In genomic region chr1:54005860-54006386, GRCm38 (mm10) we compare ENCODE assay signal across 18 mouse cellular contexts.
A peak's percentile ranks its signal among the peaks of the same experiment; 100 is the strongest.
DNase-seq lines count a peak whose midpoint lies in the region; ATAC-seq and TF ChIP-seq lines count a peak whose summit lies in the region.
"Had no signal": no experiment of that assay in that cellular context is flagged by ENCODE, and none has a peak within 500 bp of the region (broad histone marks: within the 10 kb centered on the region; RNA-seq: fewer than 3 reads in every experiment).

No protein-coding gene starts in this region.

- intact Hi-C loops in heart, postnatal 10 days (cut with DNase I) = no loop called here

- H3K9me3 ChIP-seq in forebrain, postnatal 0 days (ENCODE audit: low read length) = no peaks in the 10 kb centered on the region
- H3K9me3 ChIP-seq in forebrain, embryonic 12.5 days = no peaks in the 10 kb centered on the region
- no peaks in the 10 kb centered on the region for H3K9me3 ChIP-seq in heart, embryonic 14.5 days (ENCODE audit: control insufficient read depth, low read length)
- H3K9me3 ChIP-seq in lung, postnatal 0 days (ENCODE audit: low read length) = no peaks in the 10 kb centered on the region
- H3K9me3 ChIP-seq: limb, embryonic 12.5 days; liver, embryonic 15.5 days; midbrain, embryonic 13.5 days; neural tube, embryonic 13.5 days had no signal

- no peak overlapping the region for H3K4me3 ChIP-seq in forebrain, postnatal 0 days (ENCODE audit: low read depth, low read length)
- H3K4me3 ChIP-seq in forebrain, embryonic 12.5 days (replicated peaks) = no peak overlapping the region
- H3K4me3 ChIP-seq in heart, embryonic 14.5 days (ENCODE audit: control insufficient read depth in 1 of 2, insufficient read depth in 1 of 2, low read depth in 1 of 2, low read length in 2 of 2) = no peak overlapping the region
- no peak overlapping the region for H3K4me3 ChIP-seq in lung, postnatal 0 days (ENCODE audit: low read depth, low read length)
- H3K4me3 ChIP-seq: limb, embryonic 12.5 days; liver, embryonic 15.5 days; midbrain, embryonic 13.5 days; neural tube, embryonic 13.5 days had no signal

- TF ChIP-seq EP300 in lung, postnatal 0 days (IDR thresholded peaks at IDR 0.05) = peak; percentile 74

- DNase-seq in forebrain, postnatal 0 days = no peak
- DNase-seq in heart, postnatal 10 days = no peak
- peak; percentile 7 for DNase-seq in kidney, postnatal 14 days
- no peak for DNase-seq in kidney, postnatal 25 days
- DNase-seq in lung, postnatal 0 days (ENCODE audit: low spot score) = peak; percentile 34
- DNase-seq in lung, adult 18-20 months = no peak
- DNase-seq: adrenal gland, adult 8-10 months; cerebellum, postnatal 10 days; gastrocnemius, postnatal 10 days had no signal

- H3K27me3 ChIP-seq in forebrain, postnatal 0 days (ENCODE audit: insufficient read depth, low read length) = no peaks in the 10 kb centered on the region
- no peaks in the 10 kb centered on the region for H3K27me3 ChIP-seq in forebrain, embryonic 12.5 days
- no peaks in the 10 kb centered on the region for H3K27me3 ChIP-seq in heart, embryonic 14.5 days (ENCODE audit: control insufficient read depth, insufficient read depth, low read length)
- H3K27me3 ChIP-seq in lung, postnatal 0 days (replicated peaks; ENCODE audit: insufficient read depth, low read length) = no peaks in the 10 kb centered on the region
- H3K27me3 ChIP-seq: limb, embryonic 12.5 days; liver, embryonic 15.5 days; midbrain, embryonic 13.5 days; neural tube, embryonic 13.5 days had no signal

- WGBS in forebrain, postnatal 0 days = 76% methylated on average over 5 of the region's 5 CpGs
- WGBS in forebrain, embryonic 12.5 days = 80% methylated on average over 5 of the region's 5 CpGs
- WGBS in heart, embryonic 14.5 days = 15% methylated on average over 5 of the region's 5 CpGs
- WGBS in lung, postnatal 0 days = 30% methylated on average over 5 of the region's 5 CpGs

- no peaks in the 10 kb centered on the region for H3K4me1 ChIP-seq in forebrain, postnatal 0 days (ENCODE audit: insufficient read depth)
- H3K4me1 ChIP-seq in forebrain, embryonic 12.5 days = no peaks in the 10 kb centered on the region
- peaks cover 16 to 54% of the 10 kb centered on the region in 2 experiments for H3K4me1 ChIP-seq in heart, embryonic 14.5 days (ENCODE audit: control insufficient read depth in 2 of 2, insufficient read depth in 2 of 2, low read length in 2 of 2)
- H3K4me1 ChIP-seq in lung, postnatal 0 days (ENCODE audit: insufficient read depth, low read depth, low read length) = no peaks in the 10 kb centered on the region
- H3K4me1 ChIP-seq: liver, embryonic 15.5 days; midbrain, embryonic 13.5 days; neural tube, embryonic 13.5 days had no signal

- no peak for TF ChIP-seq CTCF in forebrain, postnatal 0 days (IDR thresholded peaks at IDR 0.05; ENCODE audit: low read depth)
- no peak for TF ChIP-seq CTCF in lung, postnatal 0 days (IDR thresholded peaks at IDR 0.05)

- H3K4me2 ChIP-seq in forebrain, postnatal 0 days (ENCODE audit: low read depth) = no peak overlapping the region
- no peak overlapping the region for H3K4me2 ChIP-seq in forebrain, embryonic 12.5 days
- H3K4me2 ChIP-seq in heart, embryonic 14.5 days (ENCODE audit: low read length) = no peak overlapping the region
- H3K4me2 ChIP-seq in lung, postnatal 0 days (replicated peaks; ENCODE audit: low read depth, low read length) = no peak overlapping the region
- H3K4me2 ChIP-seq: limb, embryonic 12.5 days; liver, embryonic 15.5 days; midbrain, embryonic 13.5 days; neural tube, embryonic 13.5 days had no signal

- ATAC-seq in forebrain, postnatal 0 days = no peak
- ATAC-seq in forebrain, embryonic 12.5 days (ENCODE audit: low FRiP score) = no peak
- ATAC-seq in heart, embryonic 14.5 days (ENCODE audit: insufficient number of reproducible peaks, insufficient read depth, low FRiP score, low read depth) = no peak
- ATAC-seq in lung, postnatal 0 days = peak; percentile 21; the same call in 1 of the 2 replicates
- ATAC-seq: hindbrain, postnatal 0 days; intestine, postnatal 0 days; midbrain, embryonic 13.5 days; Patski had no signal

- no peak overlapping the region for H3K9ac ChIP-seq in forebrain, postnatal 0 days
- no peak overlapping the region for H3K9ac ChIP-seq in forebrain, embryonic 12.5 days
- H3K9ac ChIP-seq in heart, embryonic 14.5 days (ENCODE audit: low read length) = no peak overlapping the region
- H3K9ac ChIP-seq in lung, postnatal 0 days (replicated peaks; ENCODE audit: low read depth) = no peak overlapping the region
- H3K9ac ChIP-seq: limb, embryonic 12.5 days; liver, embryonic 15.5 days; midbrain, embryonic 13.5 days; neural tube, embryonic 13.5 days had no signal

- H3K36me3 ChIP-seq in forebrain, postnatal 0 days (ENCODE audit: insufficient read depth) = no peaks in the 10 kb centered on the region
- no peaks in the 10 kb centered on the region for H3K36me3 ChIP-seq in forebrain, embryonic 12.5 days (replicated peaks)
- no peaks in the 10 kb centered on the region for H3K36me3 ChIP-seq in heart, embryonic 14.5 days (ENCODE audit: control insufficient read depth, insufficient read depth, low read length)
- H3K36me3 ChIP-seq in lung, postnatal 0 days (ENCODE audit: insufficient read depth, low read length) = no peaks in the 10 kb centered on the region
- H3K36me3 ChIP-seq: limb, embryonic 12.5 days; liver, embryonic 15.5 days; midbrain, embryonic 13.5 days; neural tube, embryonic 13.5 days had no signal

- 0 out of 2 replicates have a peak overlapping the region, but pooled peaks have one; percentile 4 for H3K27ac ChIP-seq in forebrain, postnatal 0 days (ENCODE audit: low read depth, low read length)
- no peak overlapping the region for H3K27ac ChIP-seq in forebrain, embryonic 12.5 days
- peak overlapping the region; percentile 55 to 60 for H3K27ac ChIP-seq in heart, embryonic 14.5 days (replicated peaks in 1 of 2; ENCODE audit: control insufficient read depth in 1 of 2, insufficient read depth in 1 of 2, low read depth in 2 of 2, low read length in 2 of 2)
- no peak overlapping the region for H3K27ac ChIP-seq in lung, postnatal 0 days (ENCODE audit: low read length)
- H3K27ac ChIP-seq: hindbrain, postnatal 0 days; limb, embryonic 12.5 days; liver, embryonic 15.5 days; midbrain, embryonic 13.5 days; neural tube, embryonic 13.5 days had no signal

Comparison
In these comparisons a context has a peak if more than half of its experiments do, and no peak if none do; other contexts are left out.
1. DNase-seq: peak in kidney, postnatal 14 days (single experiment) and lung, postnatal 0 days (single experiment); none in forebrain, postnatal 0 days (single experiment), heart, postnatal 10 days (0 of 2), kidney, postnatal 25 days (0 of 2) and lung, adult 18-20 months (0 of 2).
2. H3K27ac ChIP-seq: peak in forebrain, postnatal 0 days (single experiment) and heart, embryonic 14.5 days (2 of 2); none in forebrain, embryonic 12.5 days (single experiment) and lung, postnatal 0 days (single experiment).